Mouse (Mus musculus): ENCODE measurements around the gene Ramp1. TPM values are rescaled to one million over a fixed set of nuclear protein-coding genes. Genes with fewer than 3 reads are reported as not detected.

The Ramp1 gene
- total RNA-seq, 1 experiment = 0.40 TPM

GRCm38 (mm10) chr1:91166798-91167197 lies 12.8 kb upstream of the Ramp1 start:
- in situ Hi-C loops (cut with MboI; ENCODE audit: low sequenced_read_pairs in 2 of 2, unreplicated experiment in 2 of 2) = no loop called here
- Histone ChIP-seq H3K4me3 (ENCODE audit: insufficient read depth in 1 of 2, low read depth in 1 of 2, low read length in 2 of 2, poor library complexity in 1 of 2, severe bottlenecking in 1 of 2) (no peak overlapping the region), H3K4me1 (ENCODE audit: control insufficient read depth in 2 of 2, insufficient read depth in 2 of 2, low read length in 2 of 2, poor library complexity in 1 of 2) (no peaks in the 10 kb centered on the region), H3K9ac (ENCODE audit: insufficient read depth, low read depth, low read length, poor library complexity, severe bottlenecking) (no peak overlapping the region), H3K9me3 (ENCODE audit: control insufficient read depth, insufficient read depth, low read depth, low read length) (no peaks in the 10 kb centered on the region), H3K36me3 (ENCODE audit: control insufficient read depth, insufficient read depth, low read length, poor library complexity, severe bottlenecking) (no peaks in the 10 kb centered on the region), H3K27ac (ENCODE audit: insufficient read depth, low read depth, low read length, poor library complexity, severe bottlenecking) (no peak overlapping the region)
- no peak for DNase-seq (ENCODE audit: low read depth, low spot score)
- no peak for TF ChIP-seq ZC3H11A (IDR thresholded peaks at IDR 0.05; ENCODE audit: borderline replicate concordance, low read depth, low read length)
- TF ChIP-seq ZNF384 (IDR thresholded peaks at IDR 0.05; ENCODE audit: low read depth, low read length) = no peak
- TF ChIP-seq CHD2 (IDR thresholded peaks at IDR 0.05; ENCODE audit: low read depth, low read length) = no peak
- TF ChIP-seq HCFC1 (IDR thresholded peaks at IDR 0.05; ENCODE audit: borderline replicate concordance, insufficient read depth, low read length) = no peak
- TF ChIP-seq MAFK (IDR thresholded peaks at IDR 0.05; ENCODE audit: insufficient read depth, low read depth, low read length) = no peak

GRCm38 (mm10) chr1:91169157-91169556 lies 10.5 kb upstream of the Ramp1 start:
- in situ Hi-C loops (cut with MboI; ENCODE audit: low sequenced_read_pairs in 2 of 2, unreplicated experiment in 2 of 2) = no loop called here
- DNase-seq (ENCODE audit: low read depth, low spot score) = no peak
- no peak for TF ChIP-seq CHD2 (IDR thresholded peaks at IDR 0.05; ENCODE audit: low read depth, low read length)
- no peak for TF ChIP-seq MAFK (IDR thresholded peaks at IDR 0.05; ENCODE audit: insufficient read depth, low read depth, low read length)
- TF ChIP-seq HCFC1 (IDR thresholded peaks at IDR 0.05; ENCODE audit: borderline replicate concordance, insufficient read depth, low read length) = no peak
- no peak for TF ChIP-seq ZC3H11A (IDR thresholded peaks at IDR 0.05; ENCODE audit: borderline replicate concordance, low read depth, low read length)
- no peak for TF ChIP-seq ZNF384 (IDR thresholded peaks at IDR 0.05; ENCODE audit: low read depth, low read length)
- Histone ChIP-seq H3K9ac (ENCODE audit: insufficient read depth, low read depth, low read length, poor library complexity, severe bottlenecking) (no peak overlapping the region), H3K4me1 (ENCODE audit: control insufficient read depth in 2 of 2, insufficient read depth in 2 of 2, low read length in 2 of 2, poor library complexity in 1 of 2) (no peaks in the 10 kb centered on the region), H3K9me3 (ENCODE audit: control insufficient read depth, insufficient read depth, low read depth, low read length) (no peaks in the 10 kb centered on the region), H3K27ac (ENCODE audit: insufficient read depth, low read depth, low read length, poor library complexity, severe bottlenecking) (no peak overlapping the region), H3K36me3 (ENCODE audit: control insufficient read depth, insufficient read depth, low read length, poor library complexity, severe bottlenecking) (no peaks in the 10 kb centered on the region), H3K4me3 (ENCODE audit: insufficient read depth in 1 of 2, low read depth in 1 of 2, low read length in 2 of 2, poor library complexity in 1 of 2, severe bottlenecking in 1 of 2) (no peak overlapping the region)

- DNase-seq (ENCODE audit: low read depth, low spot score) = no peak
- H3K9me3 ChIP-seq (ENCODE audit: control insufficient read depth, insufficient read depth, low read depth, low read length) = no peaks in the 10 kb centered on the region
These were observed 4.8 kb upstream of the Ramp1 start for GRCm38 (mm10) chr1:91174796-91175195.

GRCm38 (mm10) chr1:91176026-91176425 lies 3.6 kb upstream of the Ramp1 start:
- no peak for DNase-seq (ENCODE audit: low read depth, low spot score)
- Histone ChIP-seq H3K4me3 (ENCODE audit: insufficient read depth in 1 of 2, low read depth in 1 of 2, low read length in 2 of 2, poor library complexity in 1 of 2, severe bottlenecking in 1 of 2) (no peak overlapping the region), H3K4me1 (ENCODE audit: control insufficient read depth in 2 of 2, insufficient read depth in 2 of 2, low read length in 2 of 2, poor library complexity in 1 of 2) (no peaks in the 10 kb centered on the region), H3K9ac (ENCODE audit: insufficient read depth, low read depth, low read length, poor library complexity, severe bottlenecking) (no peak overlapping the region), H3K9me3 (ENCODE audit: control insufficient read depth, insufficient read depth, low read depth, low read length) (no peaks in the 10 kb centered on the region), H3K27ac (ENCODE audit: insufficient read depth, low read depth, low read length, poor library complexity, severe bottlenecking) (no peak overlapping the region), H3K36me3 (ENCODE audit: control insufficient read depth, insufficient read depth, low read length, poor library complexity, severe bottlenecking) (no peaks in the 10 kb centered on the region)
- TF ChIP-seq HCFC1 (IDR thresholded peaks at IDR 0.05; ENCODE audit: borderline replicate concordance, insufficient read depth, low read length) (no peak), ZC3H11A (IDR thresholded peaks at IDR 0.05; ENCODE audit: borderline replicate concordance, low read depth, low read length) (no peak), ZNF384 (IDR thresholded peaks at IDR 0.05; ENCODE audit: low read depth, low read length) (no peak), CHD2 (IDR thresholded peaks at IDR 0.05; ENCODE audit: low read depth, low read length) (no peak), MAFK (IDR thresholded peaks at IDR 0.05; ENCODE audit: insufficient read depth, low read depth, low read length) (no peak)
- in situ Hi-C loops (cut with MboI; ENCODE audit: low sequenced_read_pairs in 2 of 2, unreplicated experiment in 2 of 2) = no loop called here

More at GRCm38 (mm10) chr1:91174796-91175195, 4.8 kb upstream of the Ramp1 start:
- TF ChIP-seq MAFK (IDR thresholded peaks at IDR 0.05; ENCODE audit: insufficient read depth, low read depth, low read length) (no peak), ZC3H11A (IDR thresholded peaks at IDR 0.05; ENCODE audit: borderline replicate concordance, low read depth, low read length) (no peak), HCFC1 (IDR thresholded peaks at IDR 0.05; ENCODE audit: borderline replicate concordance, insufficient read depth, low read length) (no peak), ZNF384 (IDR thresholded peaks at IDR 0.05; ENCODE audit: low read depth, low read length) (no peak)
- no peak overlapping the region for H3K27ac ChIP-seq (ENCODE audit: insufficient read depth, low read depth, low read length, poor library complexity, severe bottlenecking)
- in situ Hi-C loops (cut with MboI; ENCODE audit: low sequenced_read_pairs in 2 of 2, unreplicated experiment in 2 of 2) = no loop called here
- H3K4me1 ChIP-seq (ENCODE audit: control insufficient read depth in 2 of 2, insufficient read depth in 2 of 2, low read length in 2 of 2, poor library complexity in 1 of 2) = no peaks in the 10 kb centered on the region
- no peak overlapping the region for H3K4me3 ChIP-seq (ENCODE audit: insufficient read depth in 1 of 2, low read depth in 1 of 2, low read length in 2 of 2, poor library complexity in 1 of 2, severe bottlenecking in 1 of 2)
- no peaks in the 10 kb centered on the region for H3K36me3 ChIP-seq (ENCODE audit: control insufficient read depth, insufficient read depth, low read length, poor library complexity, severe bottlenecking)
- H3K9ac ChIP-seq (ENCODE audit: insufficient read depth, low read depth, low read length, poor library complexity, severe bottlenecking) = no peak overlapping the region

- H3K27ac ChIP-seq (ENCODE audit: insufficient read depth, low read depth, low read length, poor library complexity, severe bottlenecking) = no peak overlapping the region
- no peaks in the 10 kb centered on the region for H3K4me1 ChIP-seq (ENCODE audit: control insufficient read depth in 2 of 2, insufficient read depth in 2 of 2, low read length in 2 of 2, poor library complexity in 1 of 2)
- no peaks in the 10 kb centered on the region for H3K36me3 ChIP-seq (ENCODE audit: control insufficient read depth, insufficient read depth, low read length, poor library complexity, severe bottlenecking)
- no peak for TF ChIP-seq CHD2 (IDR thresholded peaks at IDR 0.05; ENCODE audit: low read depth, low read length)
- no peak for TF ChIP-seq HCFC1 (IDR thresholded peaks at IDR 0.05; ENCODE audit: borderline replicate concordance, insufficient read depth, low read length)
- TF ChIP-seq ZC3H11A (IDR thresholded peaks at IDR 0.05; ENCODE audit: borderline replicate concordance, low read depth, low read length) = no peak
- TF ChIP-seq MAFK (IDR thresholded peaks at IDR 0.05; ENCODE audit: insufficient read depth, low read depth, low read length) = no peak
- no peak for TF ChIP-seq ZNF384 (IDR thresholded peaks at IDR 0.05; ENCODE audit: low read depth, low read length)
- in situ Hi-C loops (cut with MboI; ENCODE audit: low sequenced_read_pairs in 2 of 2, unreplicated experiment in 2 of 2) = no loop called here
- H3K9me3 ChIP-seq (ENCODE audit: control insufficient read depth, insufficient read depth, low read depth, low read length) = no peaks in the 10 kb centered on the region
- no peak for DNase-seq (ENCODE audit: low read depth, low spot score)
- no peak overlapping the region for H3K4me3 ChIP-seq (ENCODE audit: insufficient read depth in 1 of 2, low read depth in 1 of 2, low read length in 2 of 2, poor library complexity in 1 of 2, severe bottlenecking in 1 of 2)
- no peak overlapping the region for H3K9ac ChIP-seq (ENCODE audit: insufficient read depth, low read depth, low read length, poor library complexity, severe bottlenecking)
These were observed 2.8 kb upstream of the Ramp1 start for GRCm38 (mm10) chr1:91176871-91177270.

Data from ES-E14 (cell line).